Mouse (Mus musculus): ENCODE measurements around the gene Rexo5. TPM values are rescaled to one million over a fixed set of nuclear protein-coding genes. Genes with fewer than 3 reads are reported as not detected.

Rexo5 gene
- polyA plus RNA-seq, 2 experiments, result 6.8 to 14.6 TPM

GRCm38 (mm10) chr7:119861335-119862091, 67.7 kb downstream of the Rexo5 start:
- Histone ChIP-seq H3K27me3 (ENCODE audit: control insufficient read depth, insufficient read depth, low read length) (no peaks in the 10 kb centered on the region), H3K4me1 (replicated peaks; ENCODE audit: control insufficient read depth in 2 of 2, insufficient read depth in 2 of 2, low read length in 1 of 2) (peaks cover 2 to 11% of the 10 kb centered on the region in 2 experiments), H3K4me3 (ENCODE audit: insufficient read depth in 1 of 2, low read depth in 2 of 2, low read length in 2 of 2) (no peak overlapping the region), H3K9me3 (ENCODE audit: control insufficient read depth, low read length) (no peaks in the 10 kb centered on the region), H3K9ac (replicated peaks) (no peak overlapping the region), H3K36me3 (replicated peaks; ENCODE audit: control insufficient read depth, insufficient read depth, low read depth) (no peaks in the 10 kb centered on the region), H3K4me2 (ENCODE audit: low read depth) (no peak overlapping the region), H3K27ac (no peak overlapping the region)
- no peak for DNase-seq (ENCODE audit: low read depth in 3 of 3, low spot score in 3 of 3)
- TF ChIP-seq CTCF (IDR thresholded peaks at IDR 0.05; ENCODE audit: low read depth) (no peak), EP300 (IDR thresholded peaks at IDR 0.05; ENCODE audit: low read depth) (no peak)
- 40% methylated on average over 6 of the region's 6 CpGs for WGBS (ENCODE audit: insufficient replicate concordance)
- ATAC-seq (ENCODE audit: insufficient read depth), result 0 out of 2 replicates have a peak, but pooled peaks have one; percentile 14

GRCm38 (mm10) chr7:119862167-119862566, 68.4 kb downstream of the Rexo5 start:
- 41% methylated on average over 1 of the region's 1 CpGs for WGBS (ENCODE audit: insufficient replicate concordance)
- Histone ChIP-seq H3K4me3 (ENCODE audit: insufficient read depth in 1 of 2, low read depth in 2 of 2, low read length in 2 of 2) (no peak overlapping the region), H3K27ac (no peak overlapping the region), H3K4me1 (replicated peaks; ENCODE audit: control insufficient read depth in 2 of 2, insufficient read depth in 2 of 2, low read length in 1 of 2) (peaks cover 2 to 11% of the 10 kb centered on the region in 2 experiments), H3K9me3 (ENCODE audit: control insufficient read depth, low read length) (no peaks in the 10 kb centered on the region), H3K9ac (replicated peaks) (no peak overlapping the region), H3K4me2 (ENCODE audit: low read depth) (no peak overlapping the region), H3K27me3 (ENCODE audit: control insufficient read depth, insufficient read depth, low read length) (no peaks in the 10 kb centered on the region), H3K36me3 (replicated peaks; ENCODE audit: control insufficient read depth, insufficient read depth, low read depth) (no peaks in the 10 kb centered on the region)
- no peak for TF ChIP-seq EP300 (IDR thresholded peaks at IDR 0.05; ENCODE audit: low read depth)
- TF ChIP-seq CTCF (IDR thresholded peaks at IDR 0.05; ENCODE audit: low read depth), result no peak
- ATAC-seq (ENCODE audit: insufficient read depth) (no peak), DNase-seq (ENCODE audit: low read depth in 3 of 3, low spot score in 3 of 3) (no peak)

- TF ChIP-seq EP300 (IDR thresholded peaks at IDR 0.05; ENCODE audit: low read depth), result peak; percentile 52; the same call in 1 of the 2 replicates
- TF ChIP-seq CTCF (IDR thresholded peaks at IDR 0.05; ENCODE audit: low read depth), result no peak
- DNase-seq (ENCODE audit: low read depth in 3 of 3, low spot score in 3 of 3) (no peak), ATAC-seq (ENCODE audit: insufficient read depth) (peak; percentile 68; the same call in 1 of the 2 replicates)
- 50% methylated on average over 5 of the region's 5 CpGs for WGBS (ENCODE audit: insufficient replicate concordance)
- Histone ChIP-seq H3K4me3 (ENCODE audit: insufficient read depth in 1 of 2, low read depth in 2 of 2, low read length in 2 of 2) (no peak overlapping the region), H3K27me3 (ENCODE audit: control insufficient read depth, insufficient read depth, low read length) (no peaks in the 10 kb centered on the region), H3K4me1 (replicated peaks; ENCODE audit: control insufficient read depth in 2 of 2, insufficient read depth in 2 of 2, low read length in 1 of 2) (peaks cover 2 to 11% of the 10 kb centered on the region in 2 experiments), H3K9me3 (ENCODE audit: control insufficient read depth, low read length) (no peaks in the 10 kb centered on the region), H3K36me3 (replicated peaks; ENCODE audit: control insufficient read depth, insufficient read depth, low read depth) (no peaks in the 10 kb centered on the region), H3K4me2 (ENCODE audit: low read depth) (no peak overlapping the region), H3K9ac (replicated peaks) (no peak overlapping the region), H3K27ac (no peak overlapping the region)
Measured at GRCm38 (mm10) chr7:119864500-119864899, 70.7 kb downstream of the Rexo5 start.

GRCm38 (mm10) chr7:119866136-119866535, 72.3 kb downstream of the Rexo5 start:
- H3K4me3 ChIP-seq (ENCODE audit: insufficient read depth in 1 of 2, low read depth in 2 of 2, low read length in 2 of 2), result no peak overlapping the region
- peaks cover under 1 to 11% of the 10 kb centered on the region in 2 experiments for H3K4me1 ChIP-seq (replicated peaks; ENCODE audit: control insufficient read depth in 2 of 2, insufficient read depth in 2 of 2, low read length in 1 of 2)
- no peak overlapping the region for H3K9ac ChIP-seq (replicated peaks)
- H3K9me3 ChIP-seq (ENCODE audit: control insufficient read depth, low read length), result no peaks in the 10 kb centered on the region
- H3K4me2 ChIP-seq (ENCODE audit: low read depth), result no peak overlapping the region
- WGBS (ENCODE audit: insufficient replicate concordance), result 63% methylated on average over 1 of the region's 1 CpGs
- no peak for DNase-seq (ENCODE audit: low read depth in 3 of 3, low spot score in 3 of 3)
- ATAC-seq (ENCODE audit: insufficient read depth), result no peak
- TF ChIP-seq CTCF (IDR thresholded peaks at IDR 0.05; ENCODE audit: low read depth) (no peak), EP300 (IDR thresholded peaks at IDR 0.05; ENCODE audit: low read depth) (no peak)
- H3K27me3 ChIP-seq (ENCODE audit: control insufficient read depth, insufficient read depth, low read length), result no peaks in the 10 kb centered on the region
- H3K36me3 ChIP-seq (replicated peaks; ENCODE audit: control insufficient read depth, insufficient read depth, low read depth), result no peaks in the 10 kb centered on the region
- H3K27ac ChIP-seq, result no peak overlapping the region

- Histone ChIP-seq H3K4me3 (ENCODE audit: insufficient read depth in 1 of 2, low read depth in 2 of 2, low read length in 2 of 2) (no peak overlapping the region), H3K27me3 (ENCODE audit: control insufficient read depth, insufficient read depth, low read length) (no peaks in the 10 kb centered on the region), H3K4me1 (replicated peaks; ENCODE audit: control insufficient read depth in 2 of 2, insufficient read depth in 2 of 2, low read length in 1 of 2) (no peaks in the 10 kb centered on the region), H3K9me3 (ENCODE audit: control insufficient read depth, low read length) (no peaks in the 10 kb centered on the region), H3K27ac (no peak overlapping the region), H3K4me2 (ENCODE audit: low read depth) (no peak overlapping the region), H3K9ac (replicated peaks) (no peak overlapping the region), H3K36me3 (replicated peaks; ENCODE audit: control insufficient read depth, insufficient read depth, low read depth) (no peaks in the 10 kb centered on the region)
- no peak for TF ChIP-seq EP300 (IDR thresholded peaks at IDR 0.05; ENCODE audit: low read depth)
- TF ChIP-seq CTCF (IDR thresholded peaks at IDR 0.05; ENCODE audit: low read depth), result no peak
- no peak for DNase-seq (ENCODE audit: low read depth in 3 of 3, low spot score in 3 of 3)
- no peak for ATAC-seq (ENCODE audit: insufficient read depth)
- WGBS (ENCODE audit: insufficient replicate concordance), result 81% methylated on average over 4 of the region's 4 CpGs
Measured at GRCm38 (mm10) chr7:119872204-119872603, 78.4 kb downstream of the Rexo5 start.
